Mouse (Mus musculus): ENCODE results near the gene Efnb3.

Gene Efnb3

DNA sequence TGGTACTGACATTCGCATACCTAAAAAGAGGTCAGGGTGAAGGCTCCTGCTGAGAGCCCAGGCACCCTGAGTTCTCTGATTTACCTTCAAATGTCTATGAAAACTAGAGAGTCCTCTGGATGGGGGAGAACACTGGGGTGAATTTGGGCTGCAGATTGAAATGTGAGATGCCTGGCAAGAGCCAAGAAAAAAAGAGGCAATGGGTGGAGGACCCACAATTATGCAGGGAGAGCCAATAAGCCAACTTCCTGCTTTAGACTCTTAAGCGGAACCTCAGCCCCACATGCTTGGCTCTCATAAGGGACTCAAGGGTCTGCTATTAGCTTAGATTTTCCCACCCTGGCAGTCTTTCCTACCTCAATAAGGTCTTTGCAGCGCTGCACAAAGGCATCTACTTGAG is 43.3 kb downstream of the Efnb3 start:
- no peak for DNase-seq (ENCODE audit: extremely low spot score, low read depth, low spot score)

DNA sequence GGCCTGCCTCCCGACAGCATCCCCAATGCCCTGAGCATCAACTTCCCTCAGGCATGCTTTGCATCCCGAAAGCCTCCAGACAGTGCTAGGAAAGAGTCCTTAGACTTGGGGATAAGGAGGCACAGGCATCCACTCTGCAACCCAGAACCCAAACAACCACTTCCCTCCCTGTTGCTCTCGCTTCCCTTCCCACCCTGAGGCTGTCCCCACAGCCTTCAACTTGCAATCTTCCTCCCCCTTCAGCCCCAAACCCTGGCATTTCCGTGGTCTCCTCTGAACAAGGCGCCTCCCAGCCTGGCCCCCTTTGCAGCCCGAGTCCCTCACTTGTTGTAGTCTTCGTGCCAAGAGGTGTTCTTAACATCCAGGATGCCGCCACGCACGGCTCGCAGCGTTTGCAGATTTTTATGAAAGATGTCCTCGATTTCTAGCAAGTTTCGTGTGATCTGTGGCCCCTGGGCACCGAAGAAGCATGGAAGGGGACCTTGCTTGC is 43.8 kb downstream of the Efnb3 start:
- no peak for DNase-seq (ENCODE audit: extremely low spot score, low read depth, low spot score)

DNA sequence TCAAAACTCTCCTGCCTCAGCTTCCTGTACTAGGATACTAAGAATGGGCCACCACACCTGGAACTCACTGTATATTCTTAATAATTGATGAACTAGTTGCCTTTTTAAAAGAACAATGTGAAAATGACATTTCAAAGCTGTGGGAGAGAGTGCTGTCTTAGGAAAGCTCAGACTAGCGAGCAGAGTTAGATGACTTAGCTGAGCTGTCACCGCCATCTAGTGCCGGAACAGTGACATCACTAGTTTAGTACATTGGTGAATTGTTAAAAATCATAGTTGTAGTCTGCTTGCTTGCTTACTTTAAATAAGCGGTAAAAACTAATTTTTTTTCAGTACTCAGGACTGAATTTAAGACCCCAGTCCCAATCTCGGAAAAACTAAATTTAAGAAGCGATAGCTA is 46.2 kb downstream of the Efnb3 start:
- no peak for DNase-seq (ENCODE audit: extremely low spot score, low read depth, low spot score)

DNA sequence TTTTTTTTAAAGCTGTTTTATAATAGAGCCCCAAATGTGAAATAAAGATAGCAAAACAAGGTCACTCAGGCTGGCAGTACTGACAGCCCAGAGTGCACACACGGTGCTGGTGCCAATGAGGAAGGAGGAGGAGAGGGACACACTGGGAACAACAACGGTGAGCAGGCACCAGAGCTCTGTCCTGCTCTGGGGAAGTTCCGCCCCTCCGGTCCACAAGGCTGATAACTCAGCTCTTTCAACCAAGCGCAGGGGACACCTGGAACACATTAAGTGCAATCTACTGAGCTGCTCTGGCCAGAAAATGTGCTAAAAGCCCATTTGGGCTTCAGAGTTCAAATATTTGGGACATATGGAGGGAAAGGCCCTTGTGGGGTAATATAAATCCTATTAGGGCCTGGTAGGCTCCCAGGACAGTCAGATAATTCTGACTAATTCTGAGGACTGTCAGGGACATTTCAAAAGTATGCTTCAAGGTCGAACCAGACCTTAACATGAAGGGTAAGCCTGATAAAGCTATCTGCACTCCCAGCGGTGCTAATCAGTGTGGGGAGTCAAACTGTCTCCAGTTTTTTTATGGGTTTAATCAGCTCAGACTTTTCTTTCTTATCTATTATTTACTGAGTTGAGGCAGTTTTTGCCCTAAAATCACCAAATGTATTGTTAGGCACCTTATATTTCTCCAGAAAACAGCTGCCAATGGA is 49.1 kb downstream of the Efnb3 start:
- peak; percentile 49 for DNase-seq (ENCODE audit: extremely low spot score, low read depth, low spot score)

Data from hindlimb bud, embryonic 11.5 days (tissue).